Mouse (Mus musculus) CD8-positive naive resting alpha-beta T cell, adult 2 months (primary cell): ENCODE measurements around the gene Plekhm2.

Experiments used
- DNase-seq, 2 experiments: peaks; one replicate each; pipeline ENCODE4 v3.0.0; 2022; ENCODE audit warnings: low read depth in 2 of 2, low spot score in 2 of 2

The Plekhm2 gene

DNA sequence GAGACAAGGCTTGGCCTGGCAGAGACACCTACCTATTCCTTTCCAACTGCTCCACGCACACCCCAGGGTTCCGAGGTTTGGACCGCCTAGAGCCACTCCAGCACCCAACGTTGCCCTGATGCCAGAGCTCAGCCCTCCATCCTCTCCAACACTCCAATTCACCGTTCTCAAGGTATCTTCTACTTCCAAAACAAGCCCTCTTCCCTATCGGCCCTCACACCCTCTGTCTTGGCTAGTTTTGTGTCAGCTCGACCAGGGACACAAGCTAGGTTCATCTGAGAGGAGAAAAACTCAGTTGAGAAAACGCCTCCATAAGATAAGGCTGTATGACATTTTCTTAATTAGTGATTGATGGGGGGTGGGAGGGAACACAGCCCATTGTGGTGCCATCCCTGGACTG, at the start of gene Plekhm2:
Gene Plekhm2, minus strand, starts transcription at position 101 of the 400 bp plus-strand sequence.
- DNase-seq, result no peak

DNA sequence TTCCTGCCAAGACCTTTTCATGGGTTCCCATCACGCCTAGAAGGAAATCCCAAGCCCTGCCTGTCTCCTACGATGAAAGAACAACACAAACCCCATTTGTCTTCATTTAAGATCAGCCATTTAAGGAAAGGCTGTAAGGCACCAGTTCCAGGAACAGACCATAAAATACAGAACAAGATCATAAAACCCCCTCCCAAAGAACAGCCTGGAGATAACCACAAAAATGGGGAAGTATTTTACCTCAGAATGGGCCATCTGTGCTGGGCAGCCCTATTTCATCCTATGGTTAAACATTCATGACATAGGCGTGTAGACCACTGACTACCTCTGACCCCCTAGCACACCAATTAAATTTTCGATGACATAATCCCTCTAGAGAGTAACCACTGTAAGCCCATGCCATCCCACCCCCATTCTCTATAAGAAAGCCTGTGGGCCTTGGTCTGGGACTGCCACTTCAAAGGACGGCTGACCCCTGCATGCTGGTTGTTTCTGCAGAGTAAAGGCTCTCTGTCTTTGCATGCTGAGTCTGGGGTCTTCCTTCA, 49.0 kb upstream of the Plekhm2 start:
- DNase-seq, result no peak

- no peak for DNase-seq
Observed at GRCm38 (mm10) chr4:141711250-141711649, 46.6 kb upstream of the Plekhm2 start.

DNA sequence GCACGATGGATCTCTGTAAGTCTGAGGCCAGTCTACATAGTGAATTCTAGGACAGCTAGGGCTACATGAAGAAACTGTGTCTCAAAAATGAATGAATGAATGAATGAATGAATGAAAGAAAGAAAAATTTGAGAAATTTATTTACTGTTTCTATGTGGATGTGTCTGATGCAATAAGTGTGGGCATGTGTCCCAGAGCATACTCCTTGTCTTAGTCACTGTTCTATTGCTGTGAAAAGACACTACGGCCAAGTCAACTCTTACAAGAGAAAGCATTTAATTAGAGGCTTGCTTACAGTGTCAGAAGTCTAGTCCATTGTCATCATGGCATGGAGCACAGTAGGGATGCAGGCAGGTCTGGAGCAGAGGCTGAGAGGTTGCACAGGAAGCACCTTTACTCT, 44.3 kb upstream of the Plekhm2 start:
- no peak for DNase-seq

DNA sequence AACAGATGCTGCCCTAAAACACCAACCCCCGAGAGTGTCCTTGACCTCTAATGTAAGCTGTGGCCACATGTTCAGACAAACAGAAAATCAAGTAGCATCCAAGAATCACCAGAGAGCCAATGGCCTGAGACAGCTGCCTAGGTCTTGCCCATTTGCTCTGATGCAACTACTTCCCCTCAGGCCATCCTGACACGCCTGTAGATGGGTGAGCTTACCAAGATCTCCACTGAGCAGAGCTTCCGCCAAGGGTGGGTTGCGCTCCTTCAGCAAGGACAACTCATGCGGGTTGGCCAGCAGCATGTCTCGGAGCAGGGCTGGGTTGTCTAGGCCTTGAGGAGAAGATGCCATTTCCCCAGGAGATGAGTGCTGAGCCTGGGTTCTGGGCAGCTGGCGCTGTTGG, 43.3 kb upstream of the Plekhm2 start:
- no peak for DNase-seq

GRCm38 (mm10) chr4:141705331-141705730, 40.6 kb upstream of the Plekhm2 start:
- no peak for DNase-seq

GRCm38 (mm10) chr4:141704625-141705024, 39.9 kb upstream of the Plekhm2 start:
- no peak for DNase-seq

GRCm38 (mm10) chr4:141694719-141695118, 30.0 kb upstream of the Plekhm2 start:
- DNase-seq, result no peak

DNA sequence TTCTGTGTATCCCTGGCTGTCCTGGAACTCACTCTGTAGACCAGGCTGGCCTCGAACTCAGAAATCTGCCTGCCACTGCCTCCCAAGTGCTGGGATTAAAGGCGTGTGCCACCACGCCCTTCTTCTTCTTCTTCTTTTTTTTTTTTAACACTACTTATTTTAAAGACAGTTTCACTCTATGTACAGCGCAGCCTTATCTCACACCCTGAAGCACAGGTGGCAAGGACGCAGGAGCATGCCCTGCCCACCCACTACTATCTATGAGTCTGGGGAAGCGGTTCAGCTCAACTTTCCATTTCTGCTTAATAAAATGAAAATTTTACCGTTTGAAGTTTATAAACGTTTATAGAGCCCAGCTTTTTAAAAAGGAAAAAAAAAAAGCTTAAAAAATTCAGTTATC, 23.8 kb upstream of the Plekhm2 start:
- no peak for DNase-seq

GRCm38 (mm10) chr4:141686525-141686924, 21.8 kb upstream of the Plekhm2 start:
- DNase-seq, result no peak

GRCm38 (mm10) chr4:141686093-141686492, 21.4 kb upstream of the Plekhm2 start:
- DNase-seq, result no peak

DNA sequence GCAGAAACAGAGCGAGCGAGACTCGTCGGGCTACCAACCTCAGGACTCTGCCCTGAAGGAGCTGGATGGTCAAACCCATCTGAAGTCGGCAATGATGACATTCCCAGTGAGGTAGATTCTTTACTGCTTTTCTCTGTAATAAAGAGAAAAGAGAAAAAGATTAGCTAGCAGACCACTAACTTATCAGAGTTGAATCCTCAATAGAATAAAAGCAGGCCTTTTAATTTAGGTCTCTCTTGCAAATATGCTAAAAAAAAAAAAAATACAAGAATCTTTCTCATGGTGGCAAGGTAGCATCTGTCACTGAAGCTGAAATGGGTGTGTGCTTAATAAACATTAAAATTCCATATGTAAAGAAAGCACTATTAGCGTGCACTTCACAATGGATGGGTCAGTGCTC, 20.8 kb upstream of the Plekhm2 start, which contains the start of gene Rsc1a1:
Gene Rsc1a1, minus strand, starts transcription at position 101 of the 400 bp plus-strand sequence.
- no peak for DNase-seq

DNA sequence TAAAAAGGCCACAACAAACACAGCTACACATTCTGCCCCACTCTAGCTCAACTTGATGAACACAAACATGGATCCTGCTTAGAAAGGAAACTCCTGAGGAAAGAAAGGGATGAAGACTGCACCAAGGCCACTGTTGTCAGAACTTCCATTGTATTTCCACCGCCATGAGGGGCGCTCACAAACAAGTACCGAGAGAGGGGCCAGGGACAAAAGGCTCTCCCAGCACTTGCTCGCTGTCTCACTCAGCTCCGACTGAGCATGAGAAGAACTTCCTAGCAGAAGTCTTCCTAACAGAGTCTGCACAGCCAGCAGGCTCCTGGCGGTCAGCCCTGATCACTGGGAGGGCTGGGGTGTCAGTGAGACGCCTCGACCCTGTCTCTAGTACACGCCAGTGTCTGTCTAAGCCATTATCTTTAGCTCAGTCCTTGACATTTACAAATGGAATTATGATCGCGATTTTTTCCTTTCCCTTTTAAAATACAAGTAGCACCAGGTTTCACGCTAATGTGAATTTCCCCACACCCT, 18.1 kb upstream of the Plekhm2 start:
- DNase-seq, result no peak

DNA sequence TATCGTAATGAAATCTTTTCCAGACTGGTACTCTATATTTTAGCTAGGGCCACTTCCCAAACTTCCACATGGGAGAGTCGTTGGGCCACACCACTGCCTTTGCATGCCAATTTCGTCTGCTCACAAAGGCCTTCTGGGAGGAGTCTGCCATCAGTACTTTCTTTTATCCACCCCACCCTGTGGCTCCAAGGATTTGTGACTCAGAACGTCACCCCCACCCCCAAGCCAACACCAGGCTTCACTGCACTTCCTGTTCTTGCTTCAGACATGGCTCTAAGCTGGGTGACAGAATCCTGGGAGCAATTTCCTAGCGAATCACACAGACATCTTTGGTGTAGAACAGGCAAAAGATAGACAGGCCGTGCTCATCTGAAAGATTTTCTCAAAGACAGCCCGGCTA, 17.1 kb upstream of the Plekhm2 start:
- DNase-seq, result no peak

DNA sequence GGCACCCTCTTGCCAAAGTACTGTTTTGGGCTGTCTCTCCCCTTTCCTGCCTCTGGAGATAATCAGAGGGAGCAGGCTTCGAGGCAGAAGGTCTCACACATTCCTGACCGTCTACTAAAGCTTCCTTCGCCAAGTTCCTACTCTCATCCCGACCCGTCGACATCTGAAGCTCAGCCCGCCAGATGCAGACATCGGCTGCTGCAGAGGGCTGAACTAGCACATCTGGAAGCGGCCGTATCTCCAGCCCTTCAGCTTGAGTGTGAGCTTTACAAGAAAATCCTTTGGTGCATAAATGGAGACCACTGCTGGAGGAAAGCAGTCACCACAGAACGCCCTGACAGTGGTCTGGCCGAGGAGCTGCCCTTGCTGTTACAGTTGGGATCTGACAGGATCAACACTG, 16.2 kb upstream of the Plekhm2 start:
- DNase-seq, result no peak

GRCm38 (mm10) chr4:141679016-141679415, 14.3 kb upstream of the Plekhm2 start:
- no peak for DNase-seq

GRCm38 (mm10) chr4:141676462-141676979, 11.8 kb upstream of the Plekhm2 start:
- DNase-seq, result no peak

DNA sequence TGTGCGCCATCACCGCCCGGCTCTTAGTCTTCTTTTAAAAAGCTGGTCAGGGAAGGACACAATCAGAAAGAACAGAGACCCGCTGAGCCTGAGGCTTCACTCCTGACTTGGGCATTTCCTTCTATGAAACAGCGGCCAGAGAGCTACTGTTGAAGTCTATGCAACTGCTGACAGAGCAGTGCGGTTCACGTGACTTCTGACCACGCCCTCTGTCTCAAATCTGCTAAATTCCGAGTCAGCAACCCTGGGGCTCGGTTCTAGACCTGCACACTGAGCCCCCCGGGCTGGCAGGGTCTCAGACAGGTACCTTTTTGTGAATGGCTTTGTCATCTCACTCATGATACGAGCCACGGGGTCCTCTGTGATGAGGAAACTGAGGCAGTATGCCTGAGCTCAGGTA, 7.6 kb upstream of the Plekhm2 start:
- no peak for DNase-seq

GRCm38 (mm10) chr4:141671389-141671788, 6.7 kb upstream of the Plekhm2 start:
- no peak for DNase-seq

GRCm38 (mm10) chr4:141669898-141670712, 5.4 kb upstream of the Plekhm2 start:
- DNase-seq, result no peak

DNA sequence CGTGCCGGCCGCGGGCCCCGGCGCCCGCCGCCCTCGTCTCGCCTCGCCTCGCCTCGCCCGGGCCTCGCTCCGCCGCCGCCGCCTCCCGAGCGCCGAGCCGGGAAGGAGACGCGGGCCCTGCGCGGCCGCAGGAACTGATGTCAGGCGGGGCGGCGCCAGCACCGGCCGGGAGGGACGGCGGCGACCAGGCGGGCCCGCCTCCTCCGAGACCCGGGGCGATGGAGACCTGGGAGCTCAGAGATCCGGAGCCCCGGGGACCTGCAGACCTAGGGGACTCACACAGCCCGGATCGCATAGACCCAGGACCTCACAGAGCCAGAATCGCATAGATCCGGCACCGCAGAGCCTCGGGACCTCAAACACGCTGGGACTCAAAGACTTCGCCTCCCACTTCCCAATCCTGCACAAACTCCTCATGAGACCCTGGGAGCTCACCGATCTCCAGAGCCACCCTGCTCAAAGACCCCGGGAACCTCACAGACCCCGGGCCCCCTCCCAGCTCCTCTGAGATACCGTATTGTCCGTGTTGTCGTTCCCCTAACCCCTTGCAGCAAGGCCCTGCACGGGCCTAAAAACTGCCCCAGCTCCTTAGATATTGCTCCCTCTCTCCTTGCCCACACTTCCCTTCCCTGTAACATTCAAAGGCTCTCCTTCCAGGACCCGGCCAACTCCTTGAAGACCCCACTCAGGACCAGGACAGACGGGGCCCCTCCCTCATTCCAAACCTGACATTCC, 521 bp downstream of the Plekhm2 start:
- DNase-seq, result peak; percentile 24 to 41
